Mouse (Mus musculus) hindbrain, embryonic 10.5 days (tissue): ENCODE measurements at regions not wholly inside any gene's neighbourhood (a gene's known extent, or its start where the extent isn't known, plus 50 kb on each side); places are given as distances from the start of the nearest gene placed in this dataset.

ENCODE experiments used
- DNase-seq: peaks from one replicate; pipeline ENCODE4 v3.0.0-alpha.2; 2017; ENCODE audit warnings: low spot score
- H3K27ac ChIP-seq: fragments of 300-500 bp; sonication (generic); 2 replicates; pipeline ENCODE4 v1.5.1; 2016; ENCODE audit warnings: mild to moderate bottlenecking, moderate library complexity
- H3K27me3 ChIP-seq: fragments of 300-500 bp; sonication (generic); 2 replicates; pipeline ENCODE4 v1.6.1; 2016; ENCODE audit warnings: mild to moderate bottlenecking; ENCODE audit not compliant: poor library complexity, insufficient read depth, severe bottlenecking
- H3K36me3 ChIP-seq: fragments of 300-500 bp; sonication (generic); 2 replicates; pipeline ENCODE4 v1.6.1; 2016; ENCODE audit warnings: mild to moderate bottlenecking, moderate library complexity
- H3K4me1 ChIP-seq: fragments of 300-500 bp; sonication (generic); replicated peaks from 2 replicates; pipeline ENCODE4 v1.6.1; 2016; ENCODE audit warnings: mild to moderate bottlenecking
- H3K4me3 ChIP-seq: fragments of 300-500 bp; sonication (generic); 2 replicates; pipeline ENCODE4 v1.5.1; 2016; ENCODE audit warnings: mild to moderate bottlenecking, moderate library complexity
- H3K9me3 ChIP-seq: fragments of 300-500 bp; sonication (generic); 2 replicates; pipeline ENCODE4 v1.6.1; 2016; ENCODE audit warnings: mild to moderate bottlenecking, moderate library complexity
- WGBS: fragments of 180-500 bp; shearing (Covaris S2); methylation state at CpG from one replicate; pipeline ENCODE4 v1.1.7; 2016; 5-methylcytosine and 5-hydroxymethylcytosine counted together

DNA sequence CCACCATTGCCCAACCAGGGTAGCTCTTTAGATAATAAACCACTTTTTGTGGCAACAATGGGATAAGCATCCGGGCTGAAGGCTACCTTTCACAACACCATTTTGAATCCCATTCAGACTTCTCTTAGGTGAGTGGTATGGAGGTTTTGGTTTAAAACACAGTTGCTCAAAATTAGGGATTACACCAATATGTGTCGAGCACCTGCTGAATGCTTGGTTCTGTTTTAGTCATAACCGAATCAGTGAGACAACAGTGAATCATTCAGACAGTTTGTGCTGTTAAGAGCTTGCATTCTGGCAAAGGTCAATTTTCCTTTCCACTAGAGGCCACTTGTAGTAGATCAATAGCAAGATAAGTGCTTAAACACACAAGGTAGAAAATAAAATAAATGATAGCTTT, 561.2 kb upstream of the Gm9747 start:
- 86% methylated on average over 3 of the region's 3 CpGs for WGBS
- no peaks in the 10 kb centered on the region for H3K27me3 ChIP-seq
- H3K36me3 ChIP-seq = no peaks in the 10 kb centered on the region
- H3K27ac ChIP-seq = no peak overlapping the region
- no peak for DNase-seq
- no peaks in the 10 kb centered on the region for H3K9me3 ChIP-seq
- 0 out of 2 replicates have a peak, but pooled peaks cover 3% of the 10 kb centered on the region for H3K4me1 ChIP-seq
- H3K4me3 ChIP-seq = no peak overlapping the region

- Histone ChIP-seq H3K36me3 (no peaks in the 10 kb centered on the region), H3K9me3 (peaks cover 7% of the 10 kb centered on the region; the same call in 1 of the 2 replicates), H3K4me1 (0 out of 2 replicates have a peak, but pooled peaks cover 3% of the 10 kb centered on the region), H3K27ac (no peak overlapping the region), H3K4me3 (no peak overlapping the region), H3K27me3 (no peaks in the 10 kb centered on the region)
- no peak for DNase-seq
- 79% methylated on average over 5 of the region's 5 CpGs for WGBS
Measured at GRCm38 (mm10) chr1:81675576-81676342, 557.2 kb upstream of the Gm9747 start.

GRCm38 (mm10) chr1:81677768-81678400, 555.0 kb upstream of the Gm9747 start:
- Histone ChIP-seq H3K4me1 (0 out of 2 replicates have a peak, but pooled peaks cover 3% of the 10 kb centered on the region), H3K27me3 (no peaks in the 10 kb centered on the region), H3K4me3 (no peak overlapping the region), H3K27ac (no peak overlapping the region), H3K9me3 (peaks cover 7% of the 10 kb centered on the region; the same call in 1 of the 2 replicates), H3K36me3 (no peaks in the 10 kb centered on the region)
- WGBS = 87% methylated on average over 1 of the region's 1 CpGs
- DNase-seq = no peak

DNA sequence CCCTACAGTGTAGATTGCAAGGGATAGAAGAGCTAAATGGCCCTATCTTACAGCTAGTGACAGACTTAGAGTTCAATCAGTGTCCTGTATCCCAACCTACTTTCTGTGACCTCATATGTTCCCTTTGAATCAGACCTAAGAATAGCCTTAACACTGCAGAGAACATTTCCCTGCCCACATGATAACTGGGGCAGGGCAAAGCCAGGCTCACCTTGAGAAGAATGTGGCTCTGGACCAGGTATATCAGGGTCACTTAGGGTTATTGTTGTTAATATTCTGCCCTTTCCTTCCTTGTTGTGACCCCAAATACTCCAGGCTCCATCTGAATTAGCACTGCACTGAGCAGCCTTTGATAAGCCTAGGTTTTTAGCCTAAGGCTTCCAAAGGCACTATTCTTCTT, 536.8 kb upstream of the Gm9747 start:
- no peak overlapping the region for H3K4me3 ChIP-seq
- peaks cover 5% of the 10 kb centered on the region; the same call in 1 of the 2 replicates for H3K4me1 ChIP-seq
- no peak for DNase-seq
- no peaks in the 10 kb centered on the region for H3K27me3 ChIP-seq
- H3K9me3 ChIP-seq = peaks cover 2% of the 10 kb centered on the region; the same call in 1 of the 2 replicates
- no peak overlapping the region for H3K27ac ChIP-seq
- H3K36me3 ChIP-seq = no peaks in the 10 kb centered on the region

- Histone ChIP-seq H3K27ac (no peak overlapping the region), H3K9me3 (no peaks in the 10 kb centered on the region), H3K27me3 (no peaks in the 10 kb centered on the region), H3K36me3 (no peaks in the 10 kb centered on the region), H3K4me1 (no peaks in the 10 kb centered on the region), H3K4me3 (no peak overlapping the region)
- WGBS = 92% methylated on average over 4 of the region's 4 CpGs
- no peak for DNase-seq
Measured at GRCm38 (mm10) chr1:81709169-81709568, 523.7 kb upstream of the Gm9747 start.

DNA sequence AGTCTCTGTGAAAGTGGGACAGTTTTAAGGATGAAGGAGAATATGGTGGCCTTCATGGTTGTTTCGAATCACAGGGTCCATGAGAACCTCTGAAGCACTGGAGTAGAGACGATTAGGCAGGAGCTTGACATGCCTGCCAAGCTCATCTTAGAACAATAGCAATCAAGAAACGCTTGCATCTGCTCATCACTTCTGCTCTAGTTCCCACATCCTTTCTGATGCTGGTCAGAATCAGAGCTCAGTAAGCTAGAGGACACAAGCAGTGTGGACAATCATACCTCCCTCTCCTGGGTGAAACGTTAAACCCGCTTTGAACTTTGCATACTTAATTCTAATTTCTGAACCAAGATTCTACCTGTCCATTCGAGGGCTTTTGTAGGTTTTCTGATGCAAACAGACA, 515.8 kb upstream of the Gm9747 start:
- no peaks in the 10 kb centered on the region for H3K36me3 ChIP-seq
- no peaks in the 10 kb centered on the region for H3K27me3 ChIP-seq
- no peaks in the 10 kb centered on the region; the same call in 1 of the 2 replicates for H3K4me1 ChIP-seq
- no peak for DNase-seq
- no peaks in the 10 kb centered on the region for H3K9me3 ChIP-seq
- WGBS = 83% methylated on average over 6 of the region's 6 CpGs
- H3K27ac ChIP-seq = no peak overlapping the region; the same call in 1 of the 2 replicates
- H3K4me3 ChIP-seq = no peak overlapping the region

- no peaks in the 10 kb centered on the region for H3K9me3 ChIP-seq
- H3K27me3 ChIP-seq = no peaks in the 10 kb centered on the region
- no peaks in the 10 kb centered on the region for H3K36me3 ChIP-seq
- H3K4me1 ChIP-seq = no peaks in the 10 kb centered on the region; the same call in 1 of the 2 replicates
- H3K4me3 ChIP-seq = no peak overlapping the region
- no peak for DNase-seq
- H3K27ac ChIP-seq = no peak overlapping the region
Measured at GRCm38 (mm10) chr1:81718233-81718632, 514.7 kb upstream of the Gm9747 start.

DNA sequence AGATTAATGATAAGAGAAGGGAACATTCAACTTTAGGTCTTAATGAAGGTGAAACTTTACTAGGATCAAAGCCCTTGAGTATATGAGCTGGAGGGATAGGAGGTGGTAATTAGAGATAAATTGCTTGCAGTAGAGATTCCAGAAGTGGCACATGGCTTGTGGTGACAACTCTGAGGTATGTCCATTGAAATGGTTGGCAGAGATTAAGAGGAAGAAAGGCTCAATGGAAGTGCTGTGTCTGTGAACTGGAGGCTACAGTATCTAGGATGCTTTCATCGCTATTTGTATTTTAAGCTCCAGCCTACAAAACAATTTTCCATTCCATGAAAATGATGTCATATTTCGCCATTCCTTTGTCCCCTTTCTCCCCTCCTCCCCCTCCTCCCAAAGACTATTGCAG, 508.1 kb upstream of the Gm9747 start:
- no peaks in the 10 kb centered on the region for H3K36me3 ChIP-seq
- H3K4me3 ChIP-seq = no peak overlapping the region
- H3K9me3 ChIP-seq = no peaks in the 10 kb centered on the region
- H3K27ac ChIP-seq = no peak overlapping the region
- 93% methylated on average over 2 of the region's 2 CpGs for WGBS
- DNase-seq = no peak
- no peaks in the 10 kb centered on the region for H3K27me3 ChIP-seq
- no peaks in the 10 kb centered on the region; the same call in 1 of the 2 replicates for H3K4me1 ChIP-seq

DNA sequence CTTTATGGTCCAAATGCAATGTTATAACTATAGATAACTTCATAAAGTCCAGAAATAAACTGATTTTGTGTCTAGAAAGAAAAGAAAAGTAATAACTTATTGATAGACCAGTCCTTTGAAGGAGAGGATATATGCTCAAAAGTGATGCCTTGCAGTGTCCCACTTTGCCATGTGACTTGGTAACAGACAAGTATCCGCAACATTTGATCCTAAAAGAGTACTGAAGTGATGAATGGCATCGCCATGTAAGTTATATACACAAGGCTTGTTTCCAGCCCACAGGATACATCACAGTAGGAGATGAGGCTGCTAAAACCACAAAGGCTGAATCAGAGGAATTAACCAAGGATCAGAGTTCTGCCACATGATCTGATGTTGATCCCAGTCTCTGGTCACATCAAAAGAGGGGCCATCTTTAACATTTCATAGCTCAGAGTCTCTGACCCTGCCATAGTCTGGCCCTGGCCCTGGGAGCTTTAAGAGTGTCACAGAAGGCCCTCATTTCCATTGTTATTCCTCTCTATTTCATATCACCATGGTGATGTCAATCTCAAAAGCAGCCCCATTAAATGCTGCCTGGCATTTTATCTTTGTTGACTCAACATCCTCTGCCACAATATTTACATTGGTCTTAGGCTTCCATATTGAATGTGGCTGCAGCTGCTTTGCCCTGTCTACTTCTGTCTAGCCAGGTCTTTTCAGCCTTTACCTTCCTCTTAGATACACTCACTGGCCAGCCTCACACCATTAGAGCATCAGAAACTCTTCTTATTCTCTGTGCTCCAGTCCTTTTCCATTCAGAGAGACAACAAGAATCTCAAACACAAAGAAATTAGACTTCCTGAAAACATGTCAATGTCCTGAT, 506.4 kb upstream of the Gm9747 start:
- no peaks in the 10 kb centered on the region for H3K27me3 ChIP-seq
- H3K9me3 ChIP-seq = no peaks in the 10 kb centered on the region
- no peak overlapping the region for H3K27ac ChIP-seq
- DNase-seq = no peak
- 85% methylated on average over 2 of the region's 2 CpGs for WGBS
- no peaks in the 10 kb centered on the region for H3K36me3 ChIP-seq
- H3K4me1 ChIP-seq = no peaks in the 10 kb centered on the region; the same call in 1 of the 2 replicates
- H3K4me3 ChIP-seq = no peak overlapping the region

- H3K36me3 ChIP-seq = no peaks in the 10 kb centered on the region
- 62% methylated on average over 6 of the region's 6 CpGs for WGBS
- H3K27ac ChIP-seq = no peak overlapping the region
- H3K9me3 ChIP-seq = no peaks in the 10 kb centered on the region
- H3K27me3 ChIP-seq = no peaks in the 10 kb centered on the region
- no peak for DNase-seq
- H3K4me1 ChIP-seq = peaks cover 20% of the 10 kb centered on the region
- no peak overlapping the region for H3K4me3 ChIP-seq
Measured at GRCm38 (mm10) chr1:81737111-81737833, 495.6 kb upstream of the Gm9747 start.

- WGBS = 25% methylated on average over 2 of the region's 2 CpGs
- no peak for DNase-seq
- no peak overlapping the region for H3K27ac ChIP-seq
Measured at GRCm38 (mm10) chr1:81738384-81738783, 494.5 kb upstream of the Gm9747 start.

DNA sequence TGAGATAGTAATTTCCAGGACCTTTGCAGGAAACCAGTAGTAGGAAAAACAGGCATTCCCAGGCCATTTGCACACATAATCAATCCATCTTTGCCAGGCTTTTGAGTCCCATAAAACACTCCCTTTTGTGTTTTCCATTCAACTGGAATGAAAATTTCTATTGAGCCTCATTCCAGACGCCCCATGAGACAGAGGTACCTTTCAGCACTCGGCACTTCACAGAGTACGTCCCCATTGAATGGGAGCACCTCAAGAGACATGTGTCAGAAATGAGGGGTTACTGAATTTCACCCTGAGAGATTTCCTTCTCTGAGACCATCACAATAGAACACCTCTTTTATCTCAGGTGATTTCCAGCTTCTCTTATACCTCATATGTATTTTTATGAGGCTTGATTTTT, 493.5 kb upstream of the Gm9747 start:
- WGBS = 40% methylated on average over 3 of the region's 3 CpGs
- Histone ChIP-seq H3K36me3 (no peaks in the 10 kb centered on the region), H3K9me3 (no peaks in the 10 kb centered on the region), H3K4me1 (peaks cover 23% of the 10 kb centered on the region), H3K27ac (no peak overlapping the region), H3K27me3 (no peaks in the 10 kb centered on the region), H3K4me3 (no peak overlapping the region)
- no peak for DNase-seq

More at GRCm38 (mm10) chr1:81738384-81738783, 494.5 kb upstream of the Gm9747 start:
- Histone ChIP-seq H3K4me3 (no peak overlapping the region), H3K9me3 (no peaks in the 10 kb centered on the region), H3K27me3 (no peaks in the 10 kb centered on the region), H3K4me1 (peaks cover 20% of the 10 kb centered on the region), H3K36me3 (no peaks in the 10 kb centered on the region)
